Mouse (Mus musculus): Measurements from ENCODE around the gene Plbd2. TPM values are rescaled to one million over a fixed set of nuclear protein-coding genes. Genes with fewer than 3 reads are reported as not detected.

Plbd2 gene
- total and polyA plus RNA-seq, 2 experiments from 2014 or later, result 38.3 to 47.2 TPM

DNA sequence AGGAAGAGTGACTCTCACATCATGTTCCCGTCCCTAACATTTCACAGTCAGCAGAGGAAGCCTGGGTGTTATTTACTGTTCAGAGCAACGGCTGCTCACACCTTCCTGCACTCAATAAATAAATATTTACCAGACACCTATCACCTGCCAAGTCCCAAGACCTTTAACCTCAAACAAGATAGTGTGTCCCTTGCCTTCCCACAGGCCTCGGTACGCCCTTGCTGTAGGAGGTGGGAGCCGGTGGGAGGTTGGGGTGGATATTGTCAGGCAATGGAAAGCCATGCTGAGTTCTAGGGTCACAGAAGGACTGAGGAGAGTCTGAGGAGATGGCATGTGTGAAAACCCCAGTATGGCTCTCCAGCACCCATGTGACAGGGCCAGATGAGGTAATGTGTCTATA is 35.1 kb downstream of the Plbd2 start:
- no peak overlapping the region for H3K9ac ChIP-seq (replicated peaks; ENCODE audit: low read depth, low read length)
- H3K4me1 ChIP-seq (ENCODE audit: control insufficient read depth, insufficient read depth), result peaks cover 4% of the 10 kb centered on the region; the same call in 1 of the 2 replicates
- WGBS, result 70% methylated on average over 5 of the region's 5 CpGs
- no peaks in the 10 kb centered on the region for H3K27me3 ChIP-seq (ENCODE audit: control insufficient read depth, insufficient read depth, low read length)
- no peak overlapping the region for H3K4me2 ChIP-seq (ENCODE audit: low read depth, low read length)
- H3K27ac ChIP-seq (ENCODE audit: low read depth), result no peak overlapping the region
- no peaks in the 10 kb centered on the region for H3K9me3 ChIP-seq (replicated peaks; ENCODE audit: control insufficient read depth, low read length)
- TF ChIP-seq EP300 (IDR thresholded peaks at IDR 0.05; ENCODE audit: low read depth), result no peak
- ATAC-seq (ENCODE audit: insufficient read depth, low read depth) (no peak), DNase-seq (ENCODE audit: low spot score) (no peak)
- no peaks in the 10 kb centered on the region for H3K36me3 ChIP-seq (replicated peaks; ENCODE audit: control insufficient read depth, insufficient read depth, low read length)
- no peak overlapping the region for H3K4me3 ChIP-seq (ENCODE audit: low read depth, low read length)

DNA sequence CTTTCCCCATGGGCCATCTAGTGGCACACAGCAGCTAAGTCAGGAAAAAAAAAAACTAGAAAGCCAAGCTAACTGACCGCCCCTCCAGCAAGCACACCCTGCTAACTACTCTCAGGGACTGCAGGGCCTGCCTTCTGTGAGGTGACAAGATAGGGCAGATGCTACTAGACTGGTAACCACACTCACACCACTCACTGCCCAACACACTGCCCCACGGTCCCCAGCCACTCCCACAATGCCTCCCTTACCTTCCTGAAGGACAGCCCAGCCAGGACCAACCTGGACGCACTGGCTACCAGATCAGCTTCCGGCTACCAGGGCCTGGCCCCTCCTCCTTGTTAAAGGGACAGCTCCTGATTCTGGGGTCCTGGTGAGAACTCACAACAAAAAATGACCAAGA is 36.4 kb downstream of the Plbd2 start:
- DNase-seq (ENCODE audit: low spot score), result peak; percentile 37
- H3K27me3 ChIP-seq (ENCODE audit: control insufficient read depth, insufficient read depth, low read length), result no peaks in the 10 kb centered on the region

DNA sequence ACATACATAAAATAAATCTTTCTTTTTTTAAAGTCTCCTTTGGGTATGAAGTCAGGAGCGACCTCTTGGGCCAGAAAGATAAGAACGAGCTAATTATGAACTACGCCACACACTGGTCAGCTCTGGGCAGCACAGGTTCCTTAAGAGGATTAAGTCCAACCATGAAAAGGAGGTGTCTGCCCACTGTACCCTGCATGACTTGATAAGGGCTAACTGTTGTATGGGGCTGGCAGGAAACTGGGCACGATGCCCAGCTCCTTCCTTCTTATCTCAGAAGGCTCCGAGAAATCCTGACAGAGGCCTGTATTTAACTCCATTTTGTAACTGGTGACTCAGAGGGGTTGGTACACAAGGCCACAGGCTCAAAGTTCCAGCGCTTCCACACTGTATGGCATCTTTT is 37.6 kb downstream of the Plbd2 start:
- ATAC-seq (ENCODE audit: insufficient read depth, low read depth) (peak; percentile 87), DNase-seq (ENCODE audit: low spot score) (peak; percentile 91)
- H3K27me3 ChIP-seq (ENCODE audit: control insufficient read depth, insufficient read depth, low read length), result no peaks in the 10 kb centered on the region
- H3K4me3 ChIP-seq (ENCODE audit: low read depth, low read length), result no peak overlapping the region
- H3K36me3 ChIP-seq (replicated peaks; ENCODE audit: control insufficient read depth, insufficient read depth, low read length), result no peaks in the 10 kb centered on the region
- no peak overlapping the region for H3K9ac ChIP-seq (replicated peaks; ENCODE audit: low read depth, low read length)
- H3K27ac ChIP-seq (ENCODE audit: low read depth), result 0 out of 2 replicates have a peak overlapping the region, but pooled peaks have one; percentile 74
- 16% methylated on average over 6 of the region's 6 CpGs for WGBS
- H3K9me3 ChIP-seq (replicated peaks; ENCODE audit: control insufficient read depth, low read length), result no peaks in the 10 kb centered on the region
- H3K4me1 ChIP-seq (ENCODE audit: control insufficient read depth, insufficient read depth), result peaks cover 4% of the 10 kb centered on the region; the same call in 1 of the 2 replicates
- no peak for TF ChIP-seq EP300 (IDR thresholded peaks at IDR 0.05; ENCODE audit: low read depth)
- peak; percentile 45 for TF ChIP-seq CTCF (IDR thresholded peaks at IDR 0.05; ENCODE audit: low read depth)
- H3K4me2 ChIP-seq (ENCODE audit: low read depth, low read length), result no peak overlapping the region

More for the DNA sequence above, 36.4 kb downstream of the Plbd2 start:
- Histone ChIP-seq H3K36me3 (replicated peaks; ENCODE audit: control insufficient read depth, insufficient read depth, low read length) (no peaks in the 10 kb centered on the region), H3K9me3 (replicated peaks; ENCODE audit: control insufficient read depth, low read length) (no peaks in the 10 kb centered on the region), H3K4me2 (ENCODE audit: low read depth, low read length) (peak overlapping the region; percentile 56), H3K27ac (ENCODE audit: low read depth) (peak overlapping the region; percentile 74), H3K4me3 (ENCODE audit: low read depth, low read length) (peak overlapping the region; percentile 47), H3K9ac (replicated peaks; ENCODE audit: low read depth, low read length) (no peak overlapping the region), H3K4me1 (ENCODE audit: control insufficient read depth, insufficient read depth) (peaks cover 4% of the 10 kb centered on the region; the same call in 1 of the 2 replicates)
- peak; percentile 72 for ATAC-seq (ENCODE audit: insufficient read depth, low read depth)
- TF ChIP-seq CTCF (IDR thresholded peaks at IDR 0.05; ENCODE audit: low read depth), result no peak
- TF ChIP-seq EP300 (IDR thresholded peaks at IDR 0.05; ENCODE audit: low read depth), result no peak
- 11% methylated on average over 4 of the region's 4 CpGs for WGBS

DNA sequence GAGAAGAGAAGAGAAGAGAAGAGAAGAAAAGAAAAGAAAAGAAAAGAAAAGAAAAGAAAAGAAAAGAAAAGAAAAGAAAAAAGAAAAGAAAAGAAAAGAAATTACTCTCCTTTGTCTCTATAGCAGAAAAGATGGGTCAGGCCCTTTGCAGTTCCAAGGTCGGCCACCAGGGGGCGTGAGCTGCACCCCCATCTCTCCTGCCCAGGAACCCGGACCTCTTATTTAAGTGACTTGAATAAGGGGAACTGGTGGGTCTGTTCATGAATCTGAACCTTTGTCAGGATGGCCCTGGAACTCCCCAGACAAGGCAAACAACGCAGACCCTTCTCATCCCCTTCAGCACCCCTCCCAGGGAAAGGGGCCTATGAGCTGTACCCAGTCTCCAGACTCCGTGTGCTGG is 38.4 kb downstream of the Plbd2 start:
- H3K9ac ChIP-seq (replicated peaks; ENCODE audit: low read depth, low read length), result no peak overlapping the region
- TF ChIP-seq CTCF (IDR thresholded peaks at IDR 0.05; ENCODE audit: low read depth) (peak; percentile 42), EP300 (IDR thresholded peaks at IDR 0.05; ENCODE audit: low read depth) (no peak)
- WGBS, result 40% methylated on average over 5 of the region's 5 CpGs
- no peaks in the 10 kb centered on the region for H3K9me3 ChIP-seq (replicated peaks; ENCODE audit: control insufficient read depth, low read length)
- ATAC-seq (ENCODE audit: insufficient read depth, low read depth) (no peak), DNase-seq (ENCODE audit: low spot score) (no peak)
- H3K4me2 ChIP-seq (ENCODE audit: low read depth, low read length), result no peak overlapping the region
- peaks cover 4% of the 10 kb centered on the region; the same call in 1 of the 2 replicates for H3K4me1 ChIP-seq (ENCODE audit: control insufficient read depth, insufficient read depth)
- no peak overlapping the region for H3K4me3 ChIP-seq (ENCODE audit: low read depth, low read length)
- no peaks in the 10 kb centered on the region for H3K27me3 ChIP-seq (ENCODE audit: control insufficient read depth, insufficient read depth, low read length)
- no peaks in the 10 kb centered on the region for H3K36me3 ChIP-seq (replicated peaks; ENCODE audit: control insufficient read depth, insufficient read depth, low read length)
- no peak overlapping the region for H3K27ac ChIP-seq (ENCODE audit: low read depth)

DNA sequence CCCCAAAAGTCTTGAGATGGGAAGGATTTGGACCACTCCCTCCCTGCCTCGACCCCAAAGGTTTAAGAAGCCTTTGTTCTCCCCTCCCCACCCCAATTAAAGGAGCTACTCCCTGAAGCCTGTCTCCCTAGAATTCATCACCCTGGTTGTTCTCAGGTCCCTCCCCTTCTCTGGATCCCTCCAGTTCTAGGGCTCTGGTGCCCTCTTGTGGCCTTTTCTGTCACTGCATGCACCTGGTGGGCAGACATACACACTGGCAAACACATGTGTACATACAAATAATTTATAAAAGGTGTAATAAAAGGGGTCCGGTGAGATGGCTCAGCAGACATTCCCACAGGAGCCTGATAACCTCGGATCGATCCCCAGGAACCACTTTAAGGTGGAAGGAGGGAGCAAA is 39.1 kb downstream of the Plbd2 start:
- Histone ChIP-seq H3K27me3 (ENCODE audit: control insufficient read depth, insufficient read depth, low read length) (no peaks in the 10 kb centered on the region), H3K4me1 (ENCODE audit: control insufficient read depth, insufficient read depth) (peaks cover 4% of the 10 kb centered on the region; the same call in 1 of the 2 replicates), H3K9me3 (replicated peaks; ENCODE audit: control insufficient read depth, low read length) (no peaks in the 10 kb centered on the region), H3K4me2 (ENCODE audit: low read depth, low read length) (no peak overlapping the region), H3K27ac (ENCODE audit: low read depth) (no peak overlapping the region), H3K4me3 (ENCODE audit: low read depth, low read length) (no peak overlapping the region), H3K36me3 (replicated peaks; ENCODE audit: control insufficient read depth, insufficient read depth, low read length) (no peaks in the 10 kb centered on the region), H3K9ac (replicated peaks; ENCODE audit: low read depth, low read length) (no peak overlapping the region)
- TF ChIP-seq CTCF (IDR thresholded peaks at IDR 0.05; ENCODE audit: low read depth) (peak; percentile 29), EP300 (IDR thresholded peaks at IDR 0.05; ENCODE audit: low read depth) (no peak)
- ATAC-seq (ENCODE audit: insufficient read depth, low read depth) (no peak), DNase-seq (ENCODE audit: low spot score) (no peak)
- WGBS, result 75% methylated on average over 4 of the region's 4 CpGs

DNA sequence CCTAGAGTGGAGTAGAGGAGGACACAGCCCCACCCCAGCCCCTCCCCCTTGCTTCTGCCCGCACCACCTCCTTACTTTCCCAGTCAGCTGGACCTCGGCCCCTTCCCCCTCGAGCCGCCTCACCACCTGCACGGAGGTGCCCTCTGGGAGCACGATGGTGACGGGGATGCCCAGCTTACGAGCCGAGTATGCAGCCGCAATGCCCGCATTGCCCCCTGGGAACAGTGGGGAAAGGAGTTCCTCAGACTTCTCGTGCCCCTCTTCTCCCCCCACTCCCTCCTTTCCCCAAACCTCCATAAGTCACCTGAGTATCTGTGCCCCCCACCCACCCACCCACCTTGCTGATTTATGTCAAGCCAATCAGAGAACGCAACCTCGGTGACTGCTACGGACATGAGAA is 41.5 kb downstream of the Plbd2 start:
- no peak for DNase-seq (ENCODE audit: low spot score)
- WGBS, result 72% methylated on average over 14 of the region's 15 CpGs
- ATAC-seq (ENCODE audit: insufficient read depth, low read depth), result no peak
- H3K36me3 ChIP-seq (replicated peaks; ENCODE audit: control insufficient read depth, insufficient read depth, low read length), result no peaks in the 10 kb centered on the region
- TF ChIP-seq EP300 (IDR thresholded peaks at IDR 0.05; ENCODE audit: low read depth) (no peak), CTCF (IDR thresholded peaks at IDR 0.05; ENCODE audit: low read depth) (no peak)
- no peak overlapping the region for H3K4me2 ChIP-seq (ENCODE audit: low read depth, low read length)
- no peak overlapping the region for H3K4me3 ChIP-seq (ENCODE audit: low read depth, low read length)
- H3K9ac ChIP-seq (replicated peaks; ENCODE audit: low read depth, low read length), result no peak overlapping the region
- H3K9me3 ChIP-seq (replicated peaks; ENCODE audit: control insufficient read depth, low read length), result no peaks in the 10 kb centered on the region
- H3K27ac ChIP-seq (ENCODE audit: low read depth), result no peak overlapping the region
- no peaks in the 10 kb centered on the region for H3K27me3 ChIP-seq (ENCODE audit: control insufficient read depth, insufficient read depth, low read length)
- H3K4me1 ChIP-seq (ENCODE audit: control insufficient read depth, insufficient read depth), result peaks cover 4% of the 10 kb centered on the region; the same call in 1 of the 2 replicates
